Mouse (Mus musculus) small intestine, adult 2 months (tissue): ENCODE measurements at regions not wholly inside any gene's neighbourhood (a gene's known extent, or its start where the extent isn't known, plus 50 kb on each side); places are given as distances from the start of the nearest gene placed in this dataset.

Experiments used
- H3K27ac ChIP-seq: fragments of 200-500 bp; 2 replicates; pipeline ENCODE4 v1.5.1; 2012; ENCODE audit warnings: low read depth, low read length, control low read depth, inconsistent platforms; ENCODE audit not compliant: insufficient read depth
- H3K27me3 ChIP-seq: fragments of 200-500 bp; 2 replicates; pipeline ENCODE4 v1.6.1; 2012; ENCODE audit warnings: mild to moderate bottlenecking, moderate library complexity, low read length, inconsistent platforms; ENCODE audit not compliant: control insufficient read depth, insufficient read depth
- H3K36me3 ChIP-seq: fragments of 200-500 bp; 2 replicates; pipeline ENCODE4 v1.6.1; 2012; ENCODE audit warnings: mild to moderate bottlenecking, low read length, control low read depth, inconsistent platforms; ENCODE audit not compliant: control insufficient read depth, insufficient read depth
- H3K4me1 ChIP-seq: fragments of 200-500 bp; 2 replicates; pipeline ENCODE4 v1.6.1; 2012; ENCODE audit warnings: low read length, inconsistent platforms, mixed read lengths; ENCODE audit not compliant: control insufficient read depth, insufficient read depth, insufficient read length
- H3K4me3 ChIP-seq: fragments of 200-500 bp; 2 replicates; pipeline ENCODE4 v1.5.1; 2012; ENCODE audit warnings: low read depth, mild to moderate bottlenecking, control low read depth, inconsistent platforms, low read length, moderate library complexity
- CTCF ChIP-seq: fragments of 200-500 bp; IDR thresholded peaks from 2 replicates; pipeline ENCODE4 v1.5.1; 2012; ENCODE audit warnings: low read depth, mild to moderate bottlenecking, control low read depth, inconsistent platforms, low read length, moderate library complexity, mixed read lengths; ENCODE audit not compliant: insufficient replicate concordance, insufficient read length; ENCODE audit errors: extremely low read depth
- POLR2A ChIP-seq: fragments of 200-500 bp; IDR thresholded peaks from 2 replicates; pipeline ENCODE4 v1.6.1; 2012; ENCODE audit warnings: low read depth, mild to moderate bottlenecking, control low read depth, inconsistent platforms, low read length, moderate library complexity
- WGBS: fragments of 180-500 bp; shearing (Covaris S2); methylation state at CpG from one replicate; pipeline ENCODE4 v1.1.7; 2018; 5-methylcytosine and 5-hydroxymethylcytosine counted together

GRCm38 (mm10) chr9:30141186-30141585 lies 178.2 kb upstream of the Ntm start:
- no peak overlapping the region for H3K4me3 ChIP-seq
- WGBS = 83% methylated on average over 3 of the region's 3 CpGs

GRCm38 (mm10) chr9:30142806-30143458 lies 180.0 kb upstream of the Ntm start:
- H3K4me1 ChIP-seq = no peaks in the 10 kb centered on the region
- no peak overlapping the region for H3K27ac ChIP-seq
- 89% methylated on average over 10 of the region's 10 CpGs for WGBS
- H3K36me3 ChIP-seq = no peaks in the 10 kb centered on the region
- no peak overlapping the region for H3K4me3 ChIP-seq
- no peak for TF ChIP-seq CTCF
- TF ChIP-seq POLR2A = no peak
- no peaks in the 10 kb centered on the region for H3K27me3 ChIP-seq

More at GRCm38 (mm10) chr9:30141186-30141585, 178.2 kb upstream of the Ntm start:
- TF ChIP-seq POLR2A (no peak), CTCF (no peak)
- no peaks in the 10 kb centered on the region for H3K36me3 ChIP-seq
- no peaks in the 10 kb centered on the region for H3K4me1 ChIP-seq
- no peak overlapping the region for H3K27ac ChIP-seq
- no peaks in the 10 kb centered on the region for H3K27me3 ChIP-seq

- H3K27me3 ChIP-seq = no peaks in the 10 kb centered on the region
- no peaks in the 10 kb centered on the region for H3K4me1 ChIP-seq
- no peak for TF ChIP-seq CTCF
- no peak for TF ChIP-seq POLR2A
- H3K4me3 ChIP-seq = no peak overlapping the region
- 54% methylated on average over 17 of the region's 17 CpGs for WGBS
- H3K27ac ChIP-seq = no peak overlapping the region
- H3K36me3 ChIP-seq = no peaks in the 10 kb centered on the region
Observed at GRCm38 (mm10) chr9:30149481-30150468, 186.8 kb upstream of the Ntm start.

- H3K36me3 ChIP-seq = no peaks in the 10 kb centered on the region
- H3K27ac ChIP-seq = no peak overlapping the region
- H3K27me3 ChIP-seq = no peaks in the 10 kb centered on the region
- TF ChIP-seq POLR2A = no peak
- no peak for TF ChIP-seq CTCF
- H3K4me3 ChIP-seq = no peak overlapping the region
- 95% methylated on average over 1 of the region's 1 CpGs for WGBS
- H3K4me1 ChIP-seq = no peaks in the 10 kb centered on the region
Observed at GRCm38 (mm10) chr9:30151173-30151572, 188.2 kb upstream of the Ntm start.

DNA sequence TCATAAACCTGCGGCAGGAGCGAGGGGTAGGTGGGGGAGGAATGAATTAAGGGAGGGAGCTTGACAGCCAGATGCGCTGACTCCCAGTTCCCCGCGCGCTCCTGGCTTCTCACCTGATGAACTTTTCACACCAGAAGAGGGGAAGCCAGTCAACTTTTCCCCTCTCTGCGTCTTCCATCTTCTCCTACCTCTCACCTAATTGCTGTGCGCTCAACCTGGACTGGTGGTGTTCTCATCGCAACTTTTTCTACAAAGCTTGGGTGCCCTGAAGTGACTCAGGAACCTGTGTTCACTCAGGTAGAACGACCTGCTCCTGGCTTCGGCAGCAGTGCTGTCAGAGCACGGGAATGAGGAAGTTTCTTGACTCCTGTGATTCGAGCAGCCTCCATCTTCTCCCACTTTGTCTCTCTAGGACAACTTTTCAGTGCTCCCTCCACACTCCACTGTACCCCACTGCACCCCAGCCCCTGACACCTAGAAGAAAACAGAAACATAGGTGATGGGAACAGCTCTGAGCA lies 203.4 kb upstream of the Ntm start:
- 79% methylated on average over 13 of the region's 13 CpGs for WGBS
- no peaks in the 10 kb centered on the region for H3K4me1 ChIP-seq
- no peaks in the 10 kb centered on the region for H3K27me3 ChIP-seq
- H3K4me3 ChIP-seq = no peak overlapping the region
- TF ChIP-seq POLR2A (no peak), CTCF (no peak)
- H3K27ac ChIP-seq = no peak overlapping the region
- no peaks in the 10 kb centered on the region for H3K36me3 ChIP-seq

DNA sequence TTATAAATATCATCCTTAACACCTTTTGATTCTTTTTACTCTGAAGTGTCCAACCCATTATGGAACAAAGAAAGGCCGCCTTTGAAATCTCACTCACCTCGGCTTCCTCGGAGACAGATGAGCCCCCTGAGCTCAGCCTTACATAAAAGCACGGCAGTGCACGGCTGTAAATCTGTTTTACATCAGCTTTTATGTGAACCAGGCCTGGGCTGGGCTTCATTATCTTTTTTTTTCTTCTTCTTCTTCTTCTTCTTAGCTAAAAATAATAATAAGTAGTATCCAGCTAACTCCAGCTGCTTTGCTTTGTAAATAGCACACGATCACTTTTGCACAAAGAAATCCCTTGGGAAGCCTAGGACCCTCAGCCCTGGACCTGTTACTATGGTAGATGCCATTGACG lies 204.3 kb upstream of the Ntm start:
- H3K27ac ChIP-seq = no peak overlapping the region
- TF ChIP-seq CTCF = no peak
- no peak for TF ChIP-seq POLR2A
- H3K27me3 ChIP-seq = no peaks in the 10 kb centered on the region
- H3K4me3 ChIP-seq = no peak overlapping the region
- WGBS = 73% methylated on average over 7 of the region's 7 CpGs
- H3K36me3 ChIP-seq = no peaks in the 10 kb centered on the region
- H3K4me1 ChIP-seq = no peaks in the 10 kb centered on the region

GRCm38 (mm10) chr9:30174646-30175045 lies 211.7 kb upstream of the Ntm start:
- TF ChIP-seq POLR2A = no peak
- no peak for TF ChIP-seq CTCF
- 53% methylated on average over 6 of the region's 6 CpGs for WGBS
- H3K27me3 ChIP-seq = no peaks in the 10 kb centered on the region

More at GRCm38 (mm10) chr9:30174646-30175045, 211.7 kb upstream of the Ntm start:
- Histone ChIP-seq H3K27ac (no peak overlapping the region), H3K4me3 (no peak overlapping the region), H3K36me3 (no peaks in the 10 kb centered on the region), H3K4me1 (no peaks in the 10 kb centered on the region)
